Mouse (Mus musculus) cerebellum, postnatal 10 days (tissue): ENCODE data around the gene Adgrg7.

Source experiments
- DNase-seq, 2 experiments: peaks; one replicate each; pipeline ENCODE4 v3.0.0; 2021; ENCODE audit warnings: mixed read lengths in 2 of 2

Adgrg7 gene

DNA sequence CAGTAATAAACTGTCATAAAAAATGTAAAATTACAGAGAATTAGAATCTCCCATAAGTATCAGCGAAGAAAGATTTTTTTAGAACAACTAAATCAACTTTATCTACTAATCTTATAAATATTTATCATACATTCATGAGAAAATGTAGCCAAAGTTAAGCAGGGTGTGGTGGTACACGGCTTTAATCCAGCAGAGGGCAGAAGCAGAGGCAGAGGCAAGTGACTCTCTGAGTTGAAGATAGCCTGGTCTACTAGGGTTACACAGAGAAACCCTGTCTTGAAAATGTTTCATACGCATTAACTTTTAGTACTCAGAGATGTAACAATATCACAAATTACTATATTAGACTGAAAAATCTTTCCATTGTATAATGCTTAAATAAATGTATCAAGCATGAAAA lies 89.9 kb downstream of the Adgrg7 start:
- no peak for DNase-seq

DNA sequence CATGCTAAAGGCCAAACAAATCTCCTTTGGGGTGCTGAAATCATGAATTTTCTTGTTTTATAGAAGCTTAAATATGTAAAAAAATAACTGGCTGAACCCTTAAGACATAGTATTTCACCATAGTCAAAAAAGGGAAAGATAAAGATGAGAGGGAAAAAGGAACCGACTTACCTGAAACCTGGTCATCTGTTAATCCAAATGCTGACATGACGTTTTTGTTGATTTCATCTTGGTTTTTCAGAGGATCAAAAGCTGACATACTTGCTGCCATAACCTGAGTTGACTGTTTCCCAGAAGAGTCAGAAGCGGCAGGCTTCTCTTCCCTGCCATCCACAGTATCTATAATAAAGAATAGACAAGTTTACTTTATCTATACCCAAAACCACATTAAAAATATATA lies 94.8 kb downstream of the Adgrg7 start:
- no peak for DNase-seq

DNA sequence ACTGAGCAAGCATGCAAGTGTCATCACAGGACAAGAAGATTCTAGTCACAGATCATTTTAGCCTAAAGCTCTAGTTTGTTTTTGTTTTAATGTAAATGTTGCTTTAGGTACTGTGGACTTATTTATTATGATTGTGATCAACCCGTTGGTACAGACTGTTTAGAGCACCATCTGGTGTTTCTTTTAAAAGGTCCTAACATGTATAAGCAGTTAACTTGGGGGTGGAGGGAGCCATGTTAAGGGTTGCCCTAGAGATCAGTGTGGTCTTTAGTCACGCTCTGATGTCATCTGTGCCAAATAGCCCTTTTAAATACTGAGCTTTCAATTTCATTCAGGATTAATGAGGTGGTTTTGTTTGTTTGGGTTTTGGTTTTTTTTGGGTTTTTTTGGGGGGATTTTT lies 99.2 kb downstream of the Adgrg7 start:
- DNase-seq: no peak

DNA sequence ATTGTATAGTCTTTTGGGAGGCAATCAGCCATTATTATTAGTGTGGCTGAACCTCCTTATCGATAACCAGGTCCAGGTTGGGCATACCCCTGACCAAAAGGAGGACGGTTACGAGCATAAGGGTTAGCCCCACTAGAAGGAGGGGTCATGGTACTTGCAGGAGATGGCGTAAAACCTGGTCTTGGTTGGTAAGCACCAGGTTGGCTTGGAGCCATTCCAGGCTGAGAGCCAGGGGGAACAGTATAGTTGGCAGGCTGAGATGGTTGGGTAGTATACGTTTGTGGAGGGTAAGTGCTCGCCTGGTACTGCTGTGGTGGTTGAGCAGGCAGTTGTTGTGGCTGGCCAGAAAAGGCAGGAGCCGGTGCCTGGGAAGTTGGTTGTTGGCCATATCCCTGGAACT lies 104.9 kb downstream of the Adgrg7 start:
- DNase-seq: peak; percentile 34 to 51

DNA sequence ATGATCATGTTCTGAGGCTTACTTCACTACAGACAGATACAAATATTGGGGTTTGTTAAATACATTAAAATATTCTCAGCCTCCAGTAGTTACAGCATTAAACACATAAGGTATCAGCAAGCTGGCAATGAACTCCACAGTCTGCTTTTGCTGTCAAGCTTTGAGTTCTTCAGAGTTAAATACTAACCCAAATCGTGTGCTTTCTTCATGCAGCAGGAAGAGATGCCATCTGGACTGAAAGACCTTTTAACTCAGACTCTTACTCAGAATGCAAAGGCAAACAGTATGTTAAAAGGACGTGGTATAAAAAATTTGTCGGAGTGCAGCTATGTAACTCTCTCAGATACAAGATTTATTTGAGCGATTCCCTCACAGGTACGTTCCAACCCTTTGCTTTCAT lies 108.9 kb downstream of the Adgrg7 start:
- no peak for DNase-seq

DNA sequence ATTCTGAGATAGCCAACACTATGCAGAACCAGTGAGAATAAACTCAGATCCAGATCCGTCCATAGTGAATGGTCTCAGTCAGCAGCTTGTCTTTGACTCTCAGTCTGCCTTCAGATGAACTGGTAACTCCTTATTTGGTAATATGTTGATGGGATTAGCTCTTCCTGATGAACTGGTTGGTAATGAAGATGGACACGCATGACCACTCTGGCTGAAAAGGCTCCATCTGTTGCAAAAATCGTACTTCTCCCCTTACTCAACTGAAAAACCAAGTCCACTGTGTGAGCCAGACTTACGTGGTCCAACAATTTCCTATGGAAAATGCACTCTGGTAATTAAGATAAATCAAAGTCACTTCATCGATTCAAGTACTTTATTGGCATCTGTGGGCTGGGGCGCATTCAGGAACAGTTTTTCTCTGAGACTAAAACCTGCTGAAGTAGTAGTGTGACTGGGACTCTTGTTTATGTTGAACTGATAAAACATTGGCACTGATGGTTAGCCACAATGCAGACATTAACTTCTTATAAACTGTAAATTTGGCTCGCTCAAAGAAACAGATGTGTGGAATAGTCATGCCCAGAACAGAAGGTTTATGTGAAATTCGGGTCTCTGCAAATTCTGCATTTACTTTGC lies 114.5 kb downstream of the Adgrg7 start:
- DNase-seq: peak; percentile 46 to 47

DNA sequence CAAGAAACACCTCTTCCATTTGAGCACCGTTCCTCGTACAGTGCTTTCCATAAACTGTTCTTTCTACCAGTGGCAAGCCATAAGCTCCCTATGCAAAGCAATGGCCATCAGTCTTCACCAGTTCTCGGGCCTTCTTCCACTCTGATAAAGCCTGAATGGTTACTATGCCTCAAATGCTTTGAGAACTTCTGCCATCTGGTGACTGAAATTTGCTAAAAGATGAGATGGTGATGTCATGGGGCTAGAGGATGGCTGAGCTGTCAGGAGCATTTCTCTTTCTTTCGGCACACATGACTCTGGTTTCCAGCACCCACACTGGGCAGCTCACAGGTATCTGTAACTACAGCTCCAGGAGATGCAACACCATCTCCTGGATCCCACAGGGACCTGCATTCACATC lies 118.5 kb downstream of the Adgrg7 start:
- DNase-seq: peak; percentile 70 to 81
